8 mouse cellular contexts compared by ENCODE assay signal in genomic region chr4:12171318-12172091, GRCm38 (mm10). TPM values are rescaled to one million over a fixed set of nuclear protein-coding genes. Genes with fewer than 3 reads are reported as not detected.
A peak's percentile ranks its signal among the peaks of the same experiment; 100 is the strongest.
DNase-seq lines count a peak whose midpoint lies in the region; ATAC-seq and TF ChIP-seq lines count a peak whose summit lies in the region.

Gene Fam92a, minus strand, starts transcription at chr4:12172015.

- peaks cover 9% of the 10 kb centered on the region for H3K36me3 ChIP-seq in hindbrain, embryonic 16.5 days (ENCODE audit: control insufficient read depth, insufficient read depth, low read length)

- under 1% methylated on average over 64 of the region's 74 CpGs for WGBS in hindbrain, embryonic 16.5 days

- H3K9me3 ChIP-seq in hindbrain, embryonic 16.5 days (ENCODE audit: control insufficient read depth, low read length) = no peaks in the 10 kb centered on the region

- peak within 1 kb of the TSS; percentile 63 for H3K4me3 ChIP-seq in hindbrain, embryonic 16.5 days (ENCODE audit: low read length)
- H3K4me3 ChIP-seq in left cerebral cortex, adult 2 months = peak within 1 kb of the TSS; percentile 83

- no peak; the same call in 1 of the 2 replicates for TF ChIP-seq CTCF in left cerebral cortex, adult 2 months (IDR thresholded peaks at IDR 0.05)

- intact Hi-C loops in left cerebral cortex, adult 2 months (cut with DNase I) = no loop called here

- peaks cover 8% of the 10 kb centered on the region for H3K4me1 ChIP-seq in hindbrain, embryonic 16.5 days (ENCODE audit: control insufficient read depth, insufficient read depth, low read depth, low read length)

- DNase-seq in WW6 (ENCODE audit: low read depth, low spot score) = peak; percentile 38
- DNase-seq in cerebellum, postnatal 14 days = peak; percentile 79 to 86
- peak; percentile 39 for DNase-seq in gastrocnemius, adult 18-20 months (ENCODE audit: low spot score)
- DNase-seq in left cerebral cortex, adult 2 months (ENCODE audit: extremely low spot score in 1 of 2, low spot score in 2 of 2) = peak; percentile 73
- peak; percentile 74 to 77 for DNase-seq in right cerebral cortex, postnatal 10 days (ENCODE audit: low spot score in 2 of 2)
- peak; percentile 54 to 64 for DNase-seq in urinary bladder, postnatal 36 days (ENCODE audit: low spot score in 2 of 2)

- H3K9ac ChIP-seq in hindbrain, embryonic 16.5 days (ENCODE audit: low read depth, low read length) = peak within 1 kb of the TSS; percentile 99

- peak within 1 kb of the TSS; percentile 85 for H3K4me2 ChIP-seq in hindbrain, embryonic 16.5 days (ENCODE audit: low read length)

- ATAC-seq in hindbrain, embryonic 16.5 days = peak; percentile 94
- peak; percentile 77 for ATAC-seq in megakaryocyte, adult 5-6 weeks (ENCODE audit: poor library complexity, severe bottlenecking)

- H3K27ac ChIP-seq in hindbrain, embryonic 16.5 days (ENCODE audit: low read depth, low read length) = peak within 1 kb of the TSS; percentile 90
- peak within 1 kb of the TSS; percentile 72 for H3K27ac ChIP-seq in left cerebral cortex, adult 2 months

- no peaks in the 10 kb centered on the region for H3K27me3 ChIP-seq in hindbrain, embryonic 16.5 days (replicated peaks; ENCODE audit: control insufficient read depth, insufficient read depth, low read length)

RNA-seq across cellular contexts. Expression of gene Fam92a, which starts in this region (rescaled TPM):
- 1 to 10 TPM; 6.2 to 7.7 TPM for total RNA-seq in gastrocnemius, adult 18-20 months (2021)
- polyA plus RNA-seq in hindbrain, embryonic 16.5 days (2015; fragmentation: Nextera tagmentation; extraction: Ambion mirVana) = 82.6 and 99.3 TPM in 2 replicates
- 10 to 100 TPM; 79.5 to 80.9 TPM for total RNA-seq in left cerebral cortex, adult 2 months (2021)
- total RNA-seq in megakaryocyte, adult 5-6 weeks (2015) = 13.9 and 17.6 TPM in 2 replicates
- total RNA-seq in megakaryocyte, adult 5-6 weeks (2017) = 9.5 and 10.8 TPM in 2 replicates

Comparison
In these comparisons a context has a peak if more than half of its experiments do, and no peak if none do; other contexts are left out.
1. Peak in every context shown above with its lines: DNase-seq, ATAC-seq, H3K4me3 ChIP-seq and H3K27ac ChIP-seq.
2. RNA of gene Fam92a (total RNA-seq): 79.5 to 80.9 TPM in left cerebral cortex, adult 2 months; 9.5 to 17.6 TPM in megakaryocyte, adult 5-6 weeks and 6.2 to 7.7 TPM in gastrocnemius, adult 18-20 months; every median in the first group is over 4 times any median in the second.